In genomic region chr2:78048706-78049055, GRCm38 (mm10) we compare ENCODE assay signal across 7 mouse cellular contexts.
A peak's percentile ranks its signal among the peaks of the same experiment; 100 is the strongest.
DNase-seq lines count a peak whose midpoint lies in the region; ATAC-seq and TF ChIP-seq lines count a peak whose summit lies in the region.

No protein-coding gene starts in this region.

- H3K4me3 ChIP-seq in cortical plate, adult 2 months (ENCODE audit: insufficient read depth, low read length): peak overlapping the region; percentile 25
- H3K4me3 ChIP-seq in heart, embryonic 16.5 days (ENCODE audit: low read length): peak overlapping the region; percentile 33
- no peak overlapping the region for H3K4me3 ChIP-seq in liver, embryonic 15.5 days (replicated peaks)

- ATAC-seq in heart, embryonic 16.5 days (replicated peaks; ENCODE audit: extremely low read depth, insufficient read depth, low FRiP score): no peak
- ATAC-seq in liver, embryonic 15.5 days (ENCODE audit: insufficient read depth): no peak

- no peaks in the 10 kb centered on the region for H3K27me3 ChIP-seq in heart, embryonic 16.5 days (ENCODE audit: control insufficient read depth, insufficient read depth, low read length)
- H3K27me3 ChIP-seq in liver, embryonic 15.5 days: no peaks in the 10 kb centered on the region

- no peak for TF ChIP-seq CTCF in cortical plate, adult 2 months (IDR thresholded peaks at IDR 0.05; ENCODE audit: extremely low read depth, insufficient read depth, low read length)

- H3K36me3 ChIP-seq in heart, embryonic 16.5 days (ENCODE audit: control insufficient read depth, insufficient read depth): no peaks in the 10 kb centered on the region
- H3K36me3 ChIP-seq in liver, embryonic 15.5 days (replicated peaks): no peaks in the 10 kb centered on the region

- H3K9me3 ChIP-seq in heart, embryonic 16.5 days (replicated peaks; ENCODE audit: control insufficient read depth, low read length): no peaks in the 10 kb centered on the region
- no peaks in the 10 kb centered on the region for H3K9me3 ChIP-seq in liver, embryonic 15.5 days (replicated peaks)

- DNase-seq in left cerebral cortex, adult 18-20 months (ENCODE audit: low spot score in 2 of 2): peak; percentile 17 to 23
- DNase-seq in left cerebral cortex, postnatal 4 days: no peak
- no peak for DNase-seq in retina, postnatal 1 day
- no peak for DNase-seq in left cerebral cortex, postnatal 36 days (ENCODE audit: low spot score in 2 of 2)

- intact Hi-C loops in left cerebral cortex, postnatal 4 days (cut with DNase I): loop anchor here (2.0 to 10.0 kb wide), 4 partner anchors 820 to 1449 kb away; partner anchors contain the start of gene Ube2e3
- intact Hi-C loops in left cerebral cortex, postnatal 36 days (cut with DNase I): loop anchor here (1.0 to 5.0 kb wide), 3 partner anchors 820 to 1454 kb away; partner anchors contain the start of gene Ube2e3

- no peaks in the 10 kb centered on the region for H3K4me1 ChIP-seq in cortical plate, adult 2 months (ENCODE audit: control insufficient read depth, insufficient read depth, low read length)
- H3K4me1 ChIP-seq in heart, embryonic 16.5 days (ENCODE audit: control insufficient read depth, insufficient read depth, low read length): peaks cover 7% of the 10 kb centered on the region
- H3K4me1 ChIP-seq in liver, embryonic 15.5 days (replicated peaks): no peaks in the 10 kb centered on the region

- no peak overlapping the region; the same call in 1 of the 2 replicates for H3K9ac ChIP-seq in heart, embryonic 16.5 days (ENCODE audit: low read length)
- H3K9ac ChIP-seq in liver, embryonic 15.5 days: no peak overlapping the region

- no peak overlapping the region for H3K27ac ChIP-seq in cortical plate, adult 2 months (ENCODE audit: insufficient read depth, low read length)
- H3K27ac ChIP-seq in heart, embryonic 16.5 days (ENCODE audit: low read length): no peak overlapping the region
- no peak overlapping the region for H3K27ac ChIP-seq in liver, embryonic 15.5 days (replicated peaks)

- no peak for TF ChIP-seq POLR2A in cortical plate, adult 2 months (IDR thresholded peaks at IDR 0.05; ENCODE audit: extremely low read depth, insufficient read depth, low read length)

- WGBS in heart, embryonic 16.5 days: 44% methylated on average over 6 of the region's 6 CpGs
- WGBS in liver, embryonic 15.5 days (ENCODE audit: insufficient replicate concordance): 49% methylated on average over 6 of the region's 6 CpGs

- peak overlapping the region; percentile 65 for H3K4me2 ChIP-seq in heart, embryonic 16.5 days (ENCODE audit: low read depth, low read length)
- peak overlapping the region; percentile 26; the same call in 1 of the 2 replicates for H3K4me2 ChIP-seq in liver, embryonic 15.5 days

Comparison
In these comparisons a context has a peak if more than half of its experiments do, and no peak if none do; other contexts are left out.
1. DNase-seq: peak in left cerebral cortex, adult 18-20 months (2 of 2); none in left cerebral cortex, postnatal 4 days (single experiment), retina, postnatal 1 day (single experiment) and left cerebral cortex, postnatal 36 days (0 of 2).